Mouse (Mus musculus) kidney, adult 2 months (tissue): ENCODE data around the gene Camta2.

Source experiments
- CTCF ChIP-seq: fragments of 200-500 bp; conservative IDR thresholded peaks from 2 replicates; pipeline ENCODE4 v1.5.1; 2011; ENCODE audit warnings: low read depth, mild to moderate bottlenecking, control low read depth, low read length, moderate library complexity, mixed read lengths; ENCODE audit not compliant: insufficient read depth, insufficient read length
- POLR2A ChIP-seq: fragments of 200-500 bp; IDR thresholded peaks from one replicate; pipeline ENCODE4 v1.6.1; 2011; ENCODE audit warnings: low read depth, low read length, control low read depth

- peak; percentile 42 for TF ChIP-seq POLR2A
- no peak for TF ChIP-seq CTCF
Measured at GRCm38 (mm10) chr11:70687601-70688199, at the start of gene Camta2.
